16 mouse cellular contexts compared by ENCODE assay signal in the genomic region with DNA sequence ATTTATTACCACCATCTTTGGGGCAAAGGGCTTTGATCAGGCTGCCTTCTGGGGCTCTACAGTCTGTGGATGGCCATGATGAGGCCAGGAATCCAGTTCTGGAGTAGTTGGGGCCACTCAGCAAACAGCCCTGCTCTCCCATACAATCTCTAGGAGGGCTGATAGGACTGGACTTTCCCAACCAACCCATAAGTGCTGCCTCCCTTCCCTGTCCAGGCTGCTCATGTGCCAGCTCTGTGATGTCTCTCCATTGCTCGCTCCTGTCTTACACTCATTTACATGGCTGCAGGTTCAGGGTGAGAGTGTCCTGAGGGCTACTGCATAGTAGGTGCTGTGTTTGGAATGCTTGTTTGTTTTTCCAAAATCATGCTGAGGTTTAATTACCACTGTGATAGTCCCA.
"Had no signal": no experiment of that assay in that cellular context is flagged by ENCODE, and none has a peak within 500 bp of the region (broad histone marks: within the 10 kb centered on the region; RNA-seq: fewer than 3 reads in every experiment).

No protein-coding gene starts in this region.

- H3K27ac ChIP-seq: neural tube, embryonic 13.5 days; neural tube, embryonic 15.5 days; stomach, embryonic 15.5 days; stomach, postnatal 0 days had no signal

- H3K9me3 ChIP-seq: neural tube, embryonic 13.5 days; neural tube, embryonic 15.5 days; stomach, embryonic 15.5 days had no signal

- DNase-seq: retina, postnatal 1 day; right cerebral cortex, adult 18-20 months; right cerebral cortex, postnatal 14 days; right cerebral cortex, postnatal 25 days; right cerebral cortex, postnatal 4 days; spleen, adult 18-20 months; thymus, adult 18-20 months; thymus, adult 2 months; thymus, postnatal 14 days; thymus, postnatal 25 days; thymus, postnatal 36 days; thymus, postnatal 4 days had no signal

- H3K36me3 ChIP-seq: neural tube, embryonic 13.5 days; neural tube, embryonic 15.5 days; stomach, embryonic 15.5 days had no signal

- H3K4me3 ChIP-seq: neural tube, embryonic 13.5 days; neural tube, embryonic 15.5 days; stomach, embryonic 15.5 days had no signal

- H3K4me1 ChIP-seq: neural tube, embryonic 13.5 days; neural tube, embryonic 15.5 days; stomach, embryonic 15.5 days had no signal

- H3K27me3 ChIP-seq: neural tube, embryonic 13.5 days; neural tube, embryonic 15.5 days; stomach, embryonic 15.5 days had no signal
